Comparison of ENCODE assay signal across 18 mouse cellular contexts in genomic region chr9:91404229-91404628, GRCm38 (mm10). TPM values are rescaled to one million over a fixed set of nuclear protein-coding genes. Genes with fewer than 3 reads are reported as not detected.
DNase-seq lines count a peak whose midpoint lies in the region; ATAC-seq lines count a peak whose summit lies in the region.
"Had no signal": no experiment of that assay in that cellular context is flagged by ENCODE, and none has a peak within 500 bp of the region (broad histone marks: within the 10 kb centered on the region; RNA-seq: fewer than 3 reads in every experiment).

No protein-coding gene starts in this region.

- peak; percentile 40 for DNase-seq in embryonic facial prominence, embryonic 11.5 days (ENCODE audit: low spot score)
- DNase-seq in embryonic facial prominence, embryonic 10.5 days (ENCODE audit: low spot score), result no peak
- peak; percentile 39 for DNase-seq in midbrain, embryonic 14.5 days
- no peak for DNase-seq in right cerebral cortex, adult 18-20 months
- DNase-seq in spleen, postnatal 10 days (ENCODE audit: low spot score in 2 of 2), result no peak
- DNase-seq: adrenal gland, postnatal 36 days; gastrocnemius, postnatal 36 days; kidney, adult 2 months; kidney, postnatal 36 days; lung, postnatal 14 days; right cerebral cortex, postnatal 14 days had no signal

- H3K36me3 ChIP-seq in embryonic facial prominence, embryonic 11.5 days (replicated peaks; ENCODE audit: control insufficient read depth, insufficient read depth, low read depth, low read length), result no peaks in the 10 kb centered on the region
- no peaks in the 10 kb centered on the region for H3K36me3 ChIP-seq in embryonic facial prominence, embryonic 10.5 days (replicated peaks)
- no peaks in the 10 kb centered on the region for H3K36me3 ChIP-seq in hindbrain, embryonic 13.5 days
- no peaks in the 10 kb centered on the region for H3K36me3 ChIP-seq in midbrain, embryonic 14.5 days (ENCODE audit: control insufficient read depth, insufficient read depth, low read length)
- no peaks in the 10 kb centered on the region for H3K36me3 ChIP-seq in neural tube, embryonic 15.5 days
- H3K36me3 ChIP-seq: heart, embryonic 13.5 days; limb, embryonic 13.5 days had no signal

- WGBS in embryonic facial prominence, embryonic 11.5 days, result 2% methylated on average over 13 of the region's 13 CpGs
- 2% methylated on average over 13 of the region's 13 CpGs for WGBS in embryonic facial prominence, embryonic 10.5 days
- WGBS in hindbrain, embryonic 13.5 days, result 2% methylated on average over 13 of the region's 13 CpGs
- WGBS in midbrain, embryonic 14.5 days, result 3% methylated on average over 13 of the region's 13 CpGs
- 7% methylated on average over 13 of the region's 13 CpGs for WGBS in neural tube, embryonic 15.5 days

- ATAC-seq in embryonic facial prominence, embryonic 11.5 days (replicated peaks; ENCODE audit: insufficient number of reproducible peaks, low FRiP score, low TSS enrichment, low read depth), result no peak
- no peak for ATAC-seq in hindbrain, embryonic 13.5 days (ENCODE audit: low FRiP score)
- ATAC-seq in midbrain, embryonic 14.5 days (ENCODE audit: low FRiP score, low TSS enrichment), result no peak
- ATAC-seq in neural tube, embryonic 15.5 days (ENCODE audit: low FRiP score), result no peak
- no peak for ATAC-seq in inflammation-experienced regulatory T-cells, adult 6 months
- ATAC-seq: Patski had no signal

- H3K9ac ChIP-seq in embryonic facial prominence, embryonic 11.5 days (replicated peaks; ENCODE audit: low read length), result no peak overlapping the region
- H3K9ac ChIP-seq in hindbrain, embryonic 13.5 days, result no peak overlapping the region
- no peak overlapping the region for H3K9ac ChIP-seq in midbrain, embryonic 14.5 days (replicated peaks; ENCODE audit: low read length)
- no peak overlapping the region for H3K9ac ChIP-seq in neural tube, embryonic 15.5 days (replicated peaks)
- H3K9ac ChIP-seq: heart, embryonic 13.5 days; limb, embryonic 13.5 days had no signal

- no peaks in the 10 kb centered on the region for H3K9me3 ChIP-seq in embryonic facial prominence, embryonic 11.5 days (replicated peaks; ENCODE audit: control insufficient read depth, low read length)
- H3K9me3 ChIP-seq in embryonic facial prominence, embryonic 10.5 days, result no peaks in the 10 kb centered on the region
- H3K9me3 ChIP-seq in hindbrain, embryonic 13.5 days, result no peaks in the 10 kb centered on the region
- H3K9me3 ChIP-seq in midbrain, embryonic 14.5 days (ENCODE audit: control insufficient read depth, low read length), result no peaks in the 10 kb centered on the region
- no peaks in the 10 kb centered on the region for H3K9me3 ChIP-seq in neural tube, embryonic 15.5 days (replicated peaks)
- H3K9me3 ChIP-seq: heart, embryonic 13.5 days; limb, embryonic 13.5 days had no signal

- H3K4me2 ChIP-seq in embryonic facial prominence, embryonic 11.5 days (ENCODE audit: low read depth, low read length), result no peak overlapping the region
- H3K4me2 ChIP-seq in hindbrain, embryonic 13.5 days, result peak overlapping the region; percentile 45
- peak overlapping the region; percentile 44 for H3K4me2 ChIP-seq in midbrain, embryonic 14.5 days (ENCODE audit: low read length)
- H3K4me2 ChIP-seq in neural tube, embryonic 15.5 days, result no peak overlapping the region
- H3K4me2 ChIP-seq: heart, embryonic 13.5 days; limb, embryonic 13.5 days had no signal

- H3K27ac ChIP-seq in embryonic facial prominence, embryonic 11.5 days (replicated peaks; ENCODE audit: low read depth, low read length), result no peak overlapping the region
- no peak overlapping the region for H3K27ac ChIP-seq in embryonic facial prominence, embryonic 10.5 days (replicated peaks)
- H3K27ac ChIP-seq in hindbrain, embryonic 13.5 days, result peak overlapping the region; percentile 41
- no peak overlapping the region for H3K27ac ChIP-seq in midbrain, embryonic 14.5 days (replicated peaks; ENCODE audit: low read depth, low read length)
- H3K27ac ChIP-seq in neural tube, embryonic 15.5 days (replicated peaks), result 0 out of 2 replicates have a peak overlapping the region, but pooled peaks have one; percentile 41
- H3K27ac ChIP-seq: heart, embryonic 13.5 days; limb, embryonic 13.5 days had no signal

- no peak overlapping the region for H3K4me3 ChIP-seq in embryonic facial prominence, embryonic 11.5 days (ENCODE audit: low read depth, low read length)
- no peak overlapping the region for H3K4me3 ChIP-seq in embryonic facial prominence, embryonic 10.5 days
- H3K4me3 ChIP-seq in hindbrain, embryonic 13.5 days, result peak overlapping the region; percentile 30; the same call in 1 of the 2 replicates
- no peak overlapping the region for H3K4me3 ChIP-seq in midbrain, embryonic 14.5 days (replicated peaks; ENCODE audit: low read depth, low read length)
- H3K4me3 ChIP-seq in neural tube, embryonic 15.5 days (replicated peaks), result no peak overlapping the region
- H3K4me3 ChIP-seq: heart, embryonic 13.5 days; limb, embryonic 13.5 days had no signal

- peaks cover 64% of the 10 kb centered on the region for H3K27me3 ChIP-seq in embryonic facial prominence, embryonic 11.5 days (ENCODE audit: control insufficient read depth, insufficient read depth, low read length)
- H3K27me3 ChIP-seq in embryonic facial prominence, embryonic 10.5 days (replicated peaks; ENCODE audit: low read depth, poor library complexity, severe bottlenecking), result peaks cover 100% of the 10 kb centered on the region
- peaks cover 90% of the 10 kb centered on the region for H3K27me3 ChIP-seq in hindbrain, embryonic 13.5 days
- H3K27me3 ChIP-seq in midbrain, embryonic 14.5 days (ENCODE audit: control insufficient read depth, insufficient read depth, low read length), result peaks cover 85% of the 10 kb centered on the region
- peaks cover 81% of the 10 kb centered on the region for H3K27me3 ChIP-seq in neural tube, embryonic 15.5 days (replicated peaks)

- H3K4me1 ChIP-seq in embryonic facial prominence, embryonic 11.5 days (ENCODE audit: control insufficient read depth, insufficient read depth, low read length), result no peaks in the 10 kb centered on the region
- H3K4me1 ChIP-seq in embryonic facial prominence, embryonic 10.5 days, result no peaks in the 10 kb centered on the region
- peaks cover 7% of the 10 kb centered on the region; the same call in 1 of the 2 replicates for H3K4me1 ChIP-seq in hindbrain, embryonic 13.5 days (replicated peaks)
- no peaks in the 10 kb centered on the region for H3K4me1 ChIP-seq in midbrain, embryonic 14.5 days (ENCODE audit: control insufficient read depth, insufficient read depth, low read length)
- peaks cover 5% of the 10 kb centered on the region; the same call in 1 of the 2 replicates for H3K4me1 ChIP-seq in neural tube, embryonic 15.5 days
- H3K4me1 ChIP-seq: heart, embryonic 13.5 days; limb, embryonic 13.5 days had no signal

RNA-seq across cellular contexts. Expression of gene Zic1, which starts 38.6 kb away (rescaled TPM):
- 3.3 and 3.5 TPM in 2 replicates for polyA plus RNA-seq in embryonic facial prominence, embryonic 11.5 days (2014; fragmentation: Nextera tagmentation; extraction: Ambion mirVana)
- 1.5 and 1.7 TPM in 2 replicates for polyA plus RNA-seq in embryonic facial prominence, embryonic 10.5 days (2016; fragmentation: Nextera tagmentation; extraction: Ambion mirVana)
- polyA plus RNA-seq in hindbrain, embryonic 13.5 days (2015; fragmentation: Nextera tagmentation; extraction: Ambion mirVana), result 13.7 and 21.3 TPM in 2 replicates
- polyA plus RNA-seq in midbrain, embryonic 14.5 days (2014; fragmentation: Nextera tagmentation; extraction: Ambion mirVana), result 17.8 and 18.5 TPM in 2 replicates
- 9.7 and 13.2 TPM in 2 replicates for polyA plus RNA-seq in neural tube, embryonic 15.5 days (2015; fragmentation: Nextera tagmentation; extraction: Ambion mirVana)
- not detected for polyA plus RNA-seq in inflammation-experienced regulatory T-cells, adult 6 months (2017; shearing (Covaris generic))
- polyA plus RNA-seq: heart, embryonic 13.5 days; kidney, adult 2 months; Patski had no signal

RNA-seq across cellular contexts. Expression of gene Zic4, which starts 42.0 kb away (rescaled TPM):
- 6.7 and 6.9 TPM in 2 replicates for polyA plus RNA-seq in embryonic facial prominence, embryonic 11.5 days (2014; fragmentation: Nextera tagmentation; extraction: Ambion mirVana)
- 4.0 and 5.5 TPM in 2 replicates for polyA plus RNA-seq in embryonic facial prominence, embryonic 10.5 days (2016; fragmentation: Nextera tagmentation; extraction: Ambion mirVana)
- 42.7 and 58.2 TPM in 2 replicates for polyA plus RNA-seq in hindbrain, embryonic 13.5 days (2015; fragmentation: Nextera tagmentation; extraction: Ambion mirVana)
- polyA plus RNA-seq in midbrain, embryonic 14.5 days (2014; fragmentation: Nextera tagmentation; extraction: Ambion mirVana), result 32.4 and 49.1 TPM in 2 replicates
- 28.3 and 44.9 TPM in 2 replicates for polyA plus RNA-seq in neural tube, embryonic 15.5 days (2015; fragmentation: Nextera tagmentation; extraction: Ambion mirVana)
- not detected for polyA plus RNA-seq in inflammation-experienced regulatory T-cells, adult 6 months (2017; shearing (Covaris generic))
- polyA plus RNA-seq: heart, embryonic 13.5 days; kidney, adult 2 months; liver, embryonic 16.5 days; Patski had no signal

Comparison
In these comparisons a context has a peak if more than half of its experiments do, and no peak if none do; other contexts are left out.
1. DNase-seq: peak in embryonic facial prominence, embryonic 11.5 days (single experiment) and midbrain, embryonic 14.5 days (single experiment); none in embryonic facial prominence, embryonic 10.5 days (single experiment), right cerebral cortex, adult 18-20 months (single experiment) and spleen, postnatal 10 days (0 of 2).
2. H3K27ac ChIP-seq: peak in hindbrain, embryonic 13.5 days (single experiment) and neural tube, embryonic 15.5 days (single experiment); none in embryonic facial prominence, embryonic 11.5 days (single experiment), embryonic facial prominence, embryonic 10.5 days (single experiment) and midbrain, embryonic 14.5 days (single experiment).
3. H3K4me2 ChIP-seq: peak in hindbrain, embryonic 13.5 days (single experiment) and midbrain, embryonic 14.5 days (single experiment); none in embryonic facial prominence, embryonic 11.5 days (single experiment) and neural tube, embryonic 15.5 days (single experiment).